Mouse (Mus musculus): ENCODE data around the gene Ldlrap1.

GRCm38 (mm10) chr4:134769081-134769811 is 1.4 kb upstream of the Ldlrap1 start:
- TF ChIP-seq CTCF (IDR thresholded peaks at IDR 0.05; ENCODE audit: borderline replicate concordance, control insufficient read depth, extremely low read depth, insufficient read depth, low read length, poor library complexity), result no peak
- no peak for TF ChIP-seq POLR2A (IDR thresholded peaks at IDR 0.05; ENCODE audit: control insufficient read depth, extremely low read depth, insufficient read depth, low read length, poor library complexity)
